Mouse (Mus musculus) stomach, postnatal 0 days (tissue): ENCODE measurements around the gene Nedd8. TPM values are rescaled to one million over a fixed set of nuclear protein-coding genes. Genes with fewer than 3 reads are reported as not detected.

Source experiments
- ATAC-seq: fragments of 200-750 bp; cut with Nextera tagmentation; 2 replicates; pipeline ENCODE4 v1.8.0; 2017; ENCODE audit not compliant: low FRiP score, low TSS enrichment
- DNase-seq: peaks from one replicate; pipeline ENCODE4 v3.0.0-alpha.2; 2016; ENCODE audit warnings: low spot score
- H3K27ac ChIP-seq: fragments of 300-500 bp; sonication (generic); replicated peaks from 2 replicates; pipeline ENCODE4 v1.5.1; 2014; ENCODE audit warnings: mild to moderate bottlenecking, control low read depth
- H3K27me3 ChIP-seq: fragments of 300-500 bp; sonication (generic); 2 replicates; pipeline ENCODE4 v1.6.1; 2014; ENCODE audit warnings: low read length; ENCODE audit not compliant: control insufficient read depth, insufficient read depth
- H3K36me3 ChIP-seq: fragments of 300-500 bp; sonication (generic); 2 replicates; pipeline ENCODE4 v1.6.1; 2014; ENCODE audit warnings: low read length, mixed read lengths; ENCODE audit not compliant: control insufficient read depth, insufficient read depth
- H3K4me1 ChIP-seq: fragments of 300-500 bp; sonication (generic); replicated peaks from 2 replicates; pipeline ENCODE4 v1.6.1; 2014; ENCODE audit warnings: antibody characterized with exemption; ENCODE audit not compliant: control insufficient read depth, insufficient read depth
- H3K4me2 ChIP-seq: fragments of 300-500 bp; sonication (generic); replicated peaks from 2 replicates; pipeline ENCODE4 v1.6.1; 2014; ENCODE audit warnings: low read depth, mild to moderate bottlenecking, control low read depth, moderate library complexity
- H3K4me3 ChIP-seq: fragments of 300-500 bp; sonication (generic); 2 replicates; pipeline ENCODE4 v1.5.1; 2014; ENCODE audit warnings: low read depth, low read length, control low read depth
- H3K9ac ChIP-seq: fragments of 300-500 bp; sonication (generic); 2 replicates; pipeline ENCODE4 v1.6.1; 2014; ENCODE audit warnings: mild to moderate bottlenecking, low read length, control low read depth, mixed read lengths
- H3K9me3 ChIP-seq: fragments of 300-500 bp; sonication (generic); 2 replicates; pipeline ENCODE4 v1.6.1; 2016; ENCODE audit warnings: low read length; ENCODE audit not compliant: control insufficient read depth
- CTCF ChIP-seq: IDR thresholded peaks from 2 replicates; pipeline ENCODE4 v1.5.1; 2016; ENCODE audit warnings: antibody characterized with exemption, low read depth, mild to moderate bottlenecking, moderate library complexity
- EP300 ChIP-seq: optimal IDR thresholded peaks from 2 replicates; pipeline ENCODE3; 2016; ENCODE audit warnings: antibody characterized with exemption
- WGBS: fragments of 180-500 bp; shearing (Covaris S2); extraction: QIAGEN DNeasy Blood & Tissue Kit; methylation state at CpG from one replicate; pipeline ENCODE4 v1.1.7; 2014; 5-methylcytosine and 5-hydroxymethylcytosine counted together
- polyA plus RNA-seq: library from polyadenylated mRNA; unstranded; fragments of >200 nt; fragmentation: Nextera tagmentation; extraction: Ambion mirVana; gene quantifications from 2 replicates; pipeline ENCODE4 v1.2.1, GENCODE M21; 2015

The Nedd8 gene
- polyA plus RNA-seq, 1 experiment from 2014 or later: 425 TPM

GRCm38 (mm10) chr14:55681160-55682117, 9.5 kb upstream of the Nedd8 start, which contains the start of gene Tinf2:
Gene Tinf2 (minus strand): TSS chr14:55681820.
- H3K9me3 ChIP-seq: no peaks in the 10 kb centered on the region
- peak; percentile 98 for DNase-seq
- H3K4me2 ChIP-seq: peak within 1 kb of the TSS; percentile 83
- no peaks in the 10 kb centered on the region for H3K27me3 ChIP-seq
- H3K4me3 ChIP-seq: peak within 1 kb of the TSS; percentile 76
- peaks cover 11% of the 10 kb centered on the region for H3K36me3 ChIP-seq
- no peaks in the 10 kb centered on the region for H3K4me1 ChIP-seq
- H3K27ac ChIP-seq: peak within 1 kb of the TSS; percentile 90
- peak; percentile 99 for ATAC-seq
- peak within 1 kb of the TSS; percentile 77 for H3K9ac ChIP-seq
- WGBS: under 1% methylated on average over 66 of the region's 66 CpGs
- TF ChIP-seq EP300: peak; percentile 63
- TF ChIP-seq CTCF: peak; percentile 90

- TF ChIP-seq CTCF: no peak
- no peak for TF ChIP-seq EP300
- Histone ChIP-seq H3K9ac (no peak overlapping the region), H3K4me2 (no peak overlapping the region), H3K4me3 (no peak overlapping the region), H3K4me1 (peaks cover 3% of the 10 kb centered on the region; the same call in 1 of the 2 replicates), H3K9me3 (no peaks in the 10 kb centered on the region), H3K27me3 (no peaks in the 10 kb centered on the region), H3K36me3 (peaks cover 11% of the 10 kb centered on the region), H3K27ac (no peak overlapping the region)
- ATAC-seq (no peak), DNase-seq (no peak)
- WGBS: 77% methylated on average over 4 of the region's 4 CpGs
Measured at GRCm38 (mm10) chr14:55677615-55678014, 5.7 kb upstream of the Nedd8 start.

- ATAC-seq (no peak), DNase-seq (no peak)
- no peak for TF ChIP-seq EP300
- TF ChIP-seq CTCF: no peak
- Histone ChIP-seq H3K4me3 (peak overlapping the region; percentile 78), H3K9me3 (no peaks in the 10 kb centered on the region), H3K27ac (no peak overlapping the region; the same call in 1 of the 2 replicates), H3K36me3 (no peaks in the 10 kb centered on the region; the same call in 1 of the 2 replicates), H3K4me1 (peaks cover 3% of the 10 kb centered on the region; the same call in 1 of the 2 replicates), H3K9ac (peak overlapping the region; percentile 84), H3K27me3 (no peaks in the 10 kb centered on the region), H3K4me2 (peak overlapping the region; percentile 84)
- 68% methylated on average over 7 of the region's 7 CpGs for WGBS
Measured at GRCm38 (mm10) chr14:55672741-55673060, 777 bp upstream of the Nedd8 start.

- H3K4me1 ChIP-seq: peaks cover 3% of the 10 kb centered on the region; the same call in 1 of the 2 replicates
- 0% methylated on average over 12 of the region's 12 CpGs for WGBS
Measured at GRCm38 (mm10) chr14:55671486-55671832, 465 bp downstream of the Nedd8 start.

GRCm38 (mm10) chr14:55660636-55661035, 11.3 kb downstream of the Nedd8 start:
- DNase-seq (no peak), ATAC-seq (no peak)
- Histone ChIP-seq H3K9me3 (no peaks in the 10 kb centered on the region), H3K4me1 (no peaks in the 10 kb centered on the region; the same call in 1 of the 2 replicates), H3K36me3 (no peaks in the 10 kb centered on the region; the same call in 1 of the 2 replicates), H3K9ac (no peak overlapping the region), H3K27ac (no peak overlapping the region; the same call in 1 of the 2 replicates), H3K27me3 (no peaks in the 10 kb centered on the region), H3K4me3 (no peak overlapping the region), H3K4me2 (no peak overlapping the region)
- WGBS: 30% methylated on average over 2 of the region's 2 CpGs
- no peak for TF ChIP-seq CTCF
- TF ChIP-seq EP300: no peak

More at GRCm38 (mm10) chr14:55671486-55671832, 465 bp downstream of the Nedd8 start:
- peak overlapping the region; percentile 84 for H3K4me2 ChIP-seq
- ATAC-seq (peak; percentile 11; the same call in 1 of the 2 replicates), DNase-seq (no peak)
- no peaks in the 10 kb centered on the region for H3K27me3 ChIP-seq
- peak overlapping the region; percentile 78 for H3K4me3 ChIP-seq
- H3K9ac ChIP-seq: peak overlapping the region; percentile 84
- H3K36me3 ChIP-seq: no peaks in the 10 kb centered on the region
- TF ChIP-seq EP300: no peak
- no peak; the same call in 1 of the 2 replicates for TF ChIP-seq CTCF
- H3K27ac ChIP-seq: peak overlapping the region; percentile 82
- no peaks in the 10 kb centered on the region for H3K9me3 ChIP-seq
